Mouse (Mus musculus): ENCODE measurements around the gene Srprb. TPM values are rescaled to one million over a fixed set of nuclear protein-coding genes. Genes with fewer than 3 reads are reported as not detected.

Gene Srprb
- polyA plus RNA-seq, 1 experiment from 2014 or later = 63.8 TPM

- ATAC-seq = no peak
- Histone ChIP-seq H3K4me1 (ENCODE audit: control insufficient read depth, insufficient read depth, low read depth, low read length) (peaks cover 14% of the 10 kb centered on the region), H3K27me3 (replicated peaks; ENCODE audit: control insufficient read depth, insufficient read depth, low read length) (no peaks in the 10 kb centered on the region), H3K9ac (ENCODE audit: low read depth, low read length) (no peak overlapping the region), H3K36me3 (ENCODE audit: control insufficient read depth, insufficient read depth, low read length) (peaks cover 14% of the 10 kb centered on the region), H3K27ac (ENCODE audit: low read depth, low read length) (no peak overlapping the region), H3K4me3 (ENCODE audit: low read length) (no peak overlapping the region), H3K9me3 (ENCODE audit: control insufficient read depth, low read length) (no peaks in the 10 kb centered on the region), H3K4me2 (ENCODE audit: low read length) (no peak overlapping the region)
- 65% methylated on average over 4 of the region's 4 CpGs for WGBS
Observed at GRCm38 (mm10) chr9:103184855-103185254, 17.1 kb downstream of the Srprb start.

- H3K4me2 ChIP-seq (ENCODE audit: low read length) = no peak overlapping the region
- H3K27ac ChIP-seq (ENCODE audit: low read depth, low read length) = 0 out of 2 replicates have a peak overlapping the region, but pooled peaks have one; percentile 15
- ATAC-seq = 0 out of 2 replicates have a peak, but pooled peaks have one; percentile 22
- 84% methylated on average over 8 of the region's 8 CpGs for WGBS
- peaks cover 9% of the 10 kb centered on the region; the same call in 1 of the 2 replicates for H3K36me3 ChIP-seq (ENCODE audit: control insufficient read depth, insufficient read depth, low read length)
- H3K9me3 ChIP-seq (ENCODE audit: control insufficient read depth, low read length) = no peaks in the 10 kb centered on the region
- H3K4me1 ChIP-seq (ENCODE audit: control insufficient read depth, insufficient read depth, low read depth, low read length) = peaks cover 16% of the 10 kb centered on the region
- H3K27me3 ChIP-seq (replicated peaks; ENCODE audit: control insufficient read depth, insufficient read depth, low read length) = no peaks in the 10 kb centered on the region
- H3K4me3 ChIP-seq (ENCODE audit: low read length) = no peak overlapping the region
- H3K9ac ChIP-seq (ENCODE audit: low read depth, low read length) = no peak overlapping the region
Observed at GRCm38 (mm10) chr9:103181886-103182285, 20.1 kb downstream of the Srprb start.

GRCm38 (mm10) chr9:103180807-103181565 lies 21.0 kb downstream of the Srprb start:
- no peaks in the 10 kb centered on the region for H3K9me3 ChIP-seq (ENCODE audit: control insufficient read depth, low read length)
- H3K4me3 ChIP-seq (ENCODE audit: low read length) = peak overlapping the region; percentile 30
- 6% methylated on average over 20 of the region's 20 CpGs for WGBS
- peak overlapping the region; percentile 55 for H3K4me2 ChIP-seq (ENCODE audit: low read length)
- H3K36me3 ChIP-seq (ENCODE audit: control insufficient read depth, insufficient read depth, low read length) = peaks cover 9% of the 10 kb centered on the region; the same call in 1 of the 2 replicates
- peaks cover 16% of the 10 kb centered on the region for H3K4me1 ChIP-seq (ENCODE audit: control insufficient read depth, insufficient read depth, low read depth, low read length)
- peak overlapping the region; percentile 55 for H3K27ac ChIP-seq (ENCODE audit: low read depth, low read length)
- peak; percentile 80 for ATAC-seq
- H3K27me3 ChIP-seq (replicated peaks; ENCODE audit: control insufficient read depth, insufficient read depth, low read length) = no peaks in the 10 kb centered on the region
- H3K9ac ChIP-seq (ENCODE audit: low read depth, low read length) = peak overlapping the region; percentile 2; the same call in 1 of the 2 replicates

GRCm38 (mm10) chr9:103180303-103180702 lies 21.6 kb downstream of the Srprb start:
- Histone ChIP-seq H3K27ac (ENCODE audit: low read depth, low read length) (peak overlapping the region; percentile 55), H3K4me1 (ENCODE audit: control insufficient read depth, insufficient read depth, low read depth, low read length) (peaks cover 16% of the 10 kb centered on the region), H3K4me3 (ENCODE audit: low read length) (no peak overlapping the region), H3K9ac (ENCODE audit: low read depth, low read length) (no peak overlapping the region), H3K4me2 (ENCODE audit: low read length) (peak overlapping the region; percentile 55), H3K9me3 (ENCODE audit: control insufficient read depth, low read length) (no peaks in the 10 kb centered on the region), H3K36me3 (ENCODE audit: control insufficient read depth, insufficient read depth, low read length) (peaks cover 9% of the 10 kb centered on the region; the same call in 1 of the 2 replicates), H3K27me3 (replicated peaks; ENCODE audit: control insufficient read depth, insufficient read depth, low read length) (no peaks in the 10 kb centered on the region)
- peak; percentile 32; the same call in 1 of the 2 replicates for ATAC-seq
- 54% methylated on average over 3 of the region's 3 CpGs for WGBS

- H3K9me3 ChIP-seq (ENCODE audit: control insufficient read depth, low read length) = no peaks in the 10 kb centered on the region
- H3K4me1 ChIP-seq (ENCODE audit: control insufficient read depth, insufficient read depth, low read depth, low read length) = peaks cover 10% of the 10 kb centered on the region
- no peak overlapping the region for H3K4me2 ChIP-seq (ENCODE audit: low read length)
- 95% methylated on average over 7 of the region's 7 CpGs for WGBS
- H3K9ac ChIP-seq (ENCODE audit: low read depth, low read length) = no peak overlapping the region
- H3K4me3 ChIP-seq (ENCODE audit: low read length) = no peak overlapping the region
- H3K36me3 ChIP-seq (ENCODE audit: control insufficient read depth, insufficient read depth, low read length) = peaks cover 10% of the 10 kb centered on the region; the same call in 1 of the 2 replicates
- ATAC-seq = no peak
- H3K27ac ChIP-seq (ENCODE audit: low read depth, low read length) = no peak overlapping the region
- no peaks in the 10 kb centered on the region for H3K27me3 ChIP-seq (replicated peaks; ENCODE audit: control insufficient read depth, insufficient read depth, low read length)
Observed at GRCm38 (mm10) chr9:103175692-103176091, 26.2 kb downstream of the Srprb start.

- H3K27ac ChIP-seq (ENCODE audit: low read depth, low read length) = no peak overlapping the region
- peak; percentile 51; the same call in 1 of the 2 replicates for ATAC-seq
- peaks cover 10% of the 10 kb centered on the region; the same call in 1 of the 2 replicates for H3K36me3 ChIP-seq (ENCODE audit: control insufficient read depth, insufficient read depth, low read length)
- H3K9ac ChIP-seq (ENCODE audit: low read depth, low read length) = no peak overlapping the region
- 64% methylated on average over 6 of the region's 6 CpGs for WGBS
- H3K9me3 ChIP-seq (ENCODE audit: control insufficient read depth, low read length) = no peaks in the 10 kb centered on the region
- H3K4me2 ChIP-seq (ENCODE audit: low read length) = no peak overlapping the region
- no peaks in the 10 kb centered on the region for H3K27me3 ChIP-seq (replicated peaks; ENCODE audit: control insufficient read depth, insufficient read depth, low read length)
- no peak overlapping the region for H3K4me3 ChIP-seq (ENCODE audit: low read length)
- H3K4me1 ChIP-seq (ENCODE audit: control insufficient read depth, insufficient read depth, low read depth, low read length) = peaks cover 3% of the 10 kb centered on the region
Observed at GRCm38 (mm10) chr9:103174771-103175519, 27.0 kb downstream of the Srprb start.

- Histone ChIP-seq H3K27ac (ENCODE audit: low read depth, low read length) (no peak overlapping the region), H3K4me1 (ENCODE audit: control insufficient read depth, insufficient read depth, low read depth, low read length) (no peaks in the 10 kb centered on the region), H3K36me3 (ENCODE audit: control insufficient read depth, insufficient read depth, low read length) (peaks cover 27% of the 10 kb centered on the region), H3K27me3 (replicated peaks; ENCODE audit: control insufficient read depth, insufficient read depth, low read length) (no peaks in the 10 kb centered on the region), H3K4me2 (ENCODE audit: low read length) (no peak overlapping the region), H3K4me3 (ENCODE audit: low read length) (no peak overlapping the region), H3K9ac (ENCODE audit: low read depth, low read length) (no peak overlapping the region), H3K9me3 (ENCODE audit: control insufficient read depth, low read length) (no peaks in the 10 kb centered on the region)
- 61% methylated on average over 7 of the region's 7 CpGs for WGBS
- no peak for ATAC-seq
Observed at GRCm38 (mm10) chr9:103168771-103169170, 33.2 kb downstream of the Srprb start.

- Histone ChIP-seq H3K9ac (ENCODE audit: low read depth, low read length) (no peak overlapping the region), H3K4me3 (ENCODE audit: low read length) (no peak overlapping the region), H3K36me3 (ENCODE audit: control insufficient read depth, insufficient read depth, low read length) (peaks cover 30% of the 10 kb centered on the region), H3K27ac (ENCODE audit: low read depth, low read length) (no peak overlapping the region), H3K4me2 (ENCODE audit: low read length) (no peak overlapping the region), H3K4me1 (ENCODE audit: control insufficient read depth, insufficient read depth, low read depth, low read length) (no peaks in the 10 kb centered on the region), H3K9me3 (ENCODE audit: control insufficient read depth, low read length) (no peaks in the 10 kb centered on the region), H3K27me3 (replicated peaks; ENCODE audit: control insufficient read depth, insufficient read depth, low read length) (no peaks in the 10 kb centered on the region)
- ATAC-seq = peak; percentile 67
- 52% methylated on average over 6 of the region's 6 CpGs for WGBS
Observed at GRCm38 (mm10) chr9:103168046-103168445, 33.9 kb downstream of the Srprb start.

GRCm38 (mm10) chr9:103163806-103164205 lies 38.1 kb downstream of the Srprb start:
- H3K36me3 ChIP-seq (ENCODE audit: control insufficient read depth, insufficient read depth, low read length) = peaks cover 38% of the 10 kb centered on the region
- no peak overlapping the region for H3K27ac ChIP-seq (ENCODE audit: low read depth, low read length)

More at GRCm38 (mm10) chr9:103163806-103164205, 38.1 kb downstream of the Srprb start:
- Histone ChIP-seq H3K9me3 (ENCODE audit: control insufficient read depth, low read length) (no peaks in the 10 kb centered on the region), H3K9ac (ENCODE audit: low read depth, low read length) (no peak overlapping the region), H3K4me1 (ENCODE audit: control insufficient read depth, insufficient read depth, low read depth, low read length) (no peaks in the 10 kb centered on the region), H3K4me3 (ENCODE audit: low read length) (no peak overlapping the region), H3K4me2 (ENCODE audit: low read length) (no peak overlapping the region), H3K27me3 (replicated peaks; ENCODE audit: control insufficient read depth, insufficient read depth, low read length) (no peaks in the 10 kb centered on the region)
- WGBS = 74% methylated on average over 15 of the region's 15 CpGs
- ATAC-seq = peak; percentile 18; the same call in 1 of the 2 replicates
